ENCODE assay signal across 23 mouse cellular contexts in genomic region chr15:27481956-27482355, GRCm38 (mm10). TPM values are rescaled to one million over a fixed set of nuclear protein-coding genes. Genes with fewer than 3 reads are reported as not detected.
DNase-seq lines count a peak whose midpoint lies in the region; ATAC-seq and TF ChIP-seq lines count a peak whose summit lies in the region.
"Had no signal": no experiment of that assay in that cellular context is flagged by ENCODE, and none has a peak within 500 bp of the region (broad histone marks: within the 10 kb centered on the region; RNA-seq: fewer than 3 reads in every experiment).

No protein-coding gene starts in this region.

- H3K4me1 ChIP-seq in cerebellum, adult 2 months (ENCODE audit: control insufficient read depth, insufficient read depth, low read length), result peaks cover 58% of the 10 kb centered on the region
- H3K4me1 ChIP-seq in heart, embryonic 10.5 days, result peaks cover 50% of the 10 kb centered on the region
- H3K4me1 ChIP-seq in lung, embryonic 14.5 days (ENCODE audit: insufficient read depth), result peaks cover 22% of the 10 kb centered on the region
- peaks cover 2% of the 10 kb centered on the region; the same call in 1 of the 2 replicates for H3K4me1 ChIP-seq in lung, adult 2 months (ENCODE audit: control insufficient read depth, insufficient read depth, low read length)

- intact Hi-C loops in heart, postnatal 14 days (cut with DNase I), result no loop called here

- peak; percentile 49 to 71 for DNase-seq in cerebellum, adult 2 months
- DNase-seq in cerebellum, postnatal 14 days, result no peak
- no peak for DNase-seq in heart, embryonic 10.5 days (ENCODE audit: low spot score)
- DNase-seq in heart, postnatal 14 days, result no peak
- DNase-seq in lung, embryonic 14.5 days, result peak; percentile 46
- no peak for DNase-seq in lung, adult 2 months
- peak; percentile 43 for DNase-seq in adipocyte (ENCODE audit: low spot score)
- no peak for DNase-seq in urinary bladder, postnatal 10 days (ENCODE audit: low spot score)
- DNase-seq: adrenal gland, postnatal 14 days; embryo, embryonic 11 days; gastrocnemius, postnatal 10 days; heart, adult 18-20 months; heart, postnatal 36 days; kidney, adult 11 months; kidney, adult 9 months had no signal

- no peak for ATAC-seq in lung, embryonic 14.5 days (ENCODE audit: insufficient read depth)
- ATAC-seq: forebrain, embryonic 14.5 days; hindbrain, postnatal 0 days had no signal

- no peak overlapping the region for H3K4me2 ChIP-seq in lung, embryonic 14.5 days
- H3K4me2 ChIP-seq: embryonic facial prominence, embryonic 15.5 days; heart, embryonic 13.5 days; hindbrain, embryonic 12.5 days had no signal

- H3K36me3 ChIP-seq in heart, embryonic 10.5 days, result no peaks in the 10 kb centered on the region
- H3K36me3 ChIP-seq in lung, embryonic 14.5 days (ENCODE audit: insufficient read depth), result no peaks in the 10 kb centered on the region
- H3K36me3 ChIP-seq: embryonic facial prominence, embryonic 15.5 days; forebrain, embryonic 10.5 days; heart, embryonic 13.5 days; hindbrain, embryonic 12.5 days had no signal

- no peak overlapping the region for H3K9ac ChIP-seq in lung, embryonic 14.5 days
- H3K9ac ChIP-seq: embryonic facial prominence, embryonic 15.5 days; heart, embryonic 13.5 days; hindbrain, embryonic 12.5 days had no signal

- TF ChIP-seq POLR2A in cerebellum, adult 2 months (IDR thresholded peaks at IDR 0.05; ENCODE audit: borderline replicate concordance, insufficient read depth, low read length), result no peak
- no peak for TF ChIP-seq POLR2A in lung, adult 2 months (IDR thresholded peaks at IDR 0.05; ENCODE audit: borderline replicate concordance, extremely low read depth, low read depth, low read length)

- peak overlapping the region; percentile 63 for H3K27ac ChIP-seq in cerebellum, adult 2 months (ENCODE audit: insufficient read depth, low read length)
- H3K27ac ChIP-seq in heart, embryonic 10.5 days, result 0 out of 2 replicates have a peak overlapping the region, but pooled peaks have one; percentile 3
- no peak overlapping the region for H3K27ac ChIP-seq in lung, embryonic 14.5 days (ENCODE audit: low read depth)
- H3K27ac ChIP-seq: embryonic facial prominence, embryonic 15.5 days; forebrain, embryonic 10.5 days; heart, embryonic 13.5 days; hindbrain, embryonic 12.5 days; hindbrain, postnatal 0 days; kidney, postnatal 0 days had no signal

- TF ChIP-seq CTCF in cerebellum, adult 2 months (IDR thresholded peaks at IDR 0.05; ENCODE audit: borderline replicate concordance, insufficient read depth, low read depth, low read length), result no peak
- no peak for TF ChIP-seq CTCF in lung, embryonic 14.5 days (IDR thresholded peaks at IDR 0.05; ENCODE audit: low read depth)
- TF ChIP-seq CTCF in lung, adult 2 months (IDR thresholded peaks at IDR 0.05; ENCODE audit: insufficient read depth, low read length), result no peak

- WGBS in cerebellum, adult 2 months, result 42% methylated on average over 4 of the region's 4 CpGs
- WGBS in heart, embryonic 10.5 days, result 80% methylated on average over 4 of the region's 4 CpGs
- WGBS in lung, embryonic 14.5 days, result 56% methylated on average over 4 of the region's 4 CpGs
- WGBS in lung, adult 2 months, result 72% methylated on average over 4 of the region's 4 CpGs

- no peaks in the 10 kb centered on the region for H3K27me3 ChIP-seq in cerebellum, adult 2 months (ENCODE audit: control insufficient read depth, insufficient read depth, low read length)
- no peaks in the 10 kb centered on the region for H3K27me3 ChIP-seq in heart, embryonic 10.5 days (ENCODE audit: insufficient read depth, poor library complexity, severe bottlenecking)
- no peaks in the 10 kb centered on the region for H3K27me3 ChIP-seq in lung, embryonic 14.5 days (ENCODE audit: insufficient read depth, low read length)
- H3K27me3 ChIP-seq: embryonic facial prominence, embryonic 15.5 days; heart, embryonic 13.5 days; hindbrain, embryonic 12.5 days had no signal

- H3K4me3 ChIP-seq in cerebellum, adult 2 months (replicated peaks; ENCODE audit: insufficient read depth, low read depth, low read length), result no peak overlapping the region
- no peak overlapping the region for H3K4me3 ChIP-seq in heart, embryonic 10.5 days
- H3K4me3 ChIP-seq in lung, embryonic 14.5 days (ENCODE audit: low read depth, low read length), result no peak overlapping the region
- no peak overlapping the region for H3K4me3 ChIP-seq in lung, adult 2 months (replicated peaks; ENCODE audit: extremely low read depth, low read depth, low read length)
- H3K4me3 ChIP-seq: embryonic facial prominence, embryonic 15.5 days; erythroblast, embryonic 14.5 days; forebrain, embryonic 10.5 days; heart, embryonic 13.5 days; hindbrain, embryonic 12.5 days had no signal

- H3K9me3 ChIP-seq in heart, embryonic 10.5 days, result no peaks in the 10 kb centered on the region
- H3K9me3 ChIP-seq in lung, embryonic 14.5 days (ENCODE audit: low read depth, low read length), result no peaks in the 10 kb centered on the region
- H3K9me3 ChIP-seq: embryonic facial prominence, embryonic 15.5 days; forebrain, embryonic 10.5 days; heart, embryonic 13.5 days; hindbrain, embryonic 12.5 days had no signal

RNA-seq across cellular contexts. Expression of gene Ank, which starts 15.5 kb away (rescaled TPM):
- polyA plus RNA-seq in cerebellum, adult 2 months (2012; rRNA removed), result 212 and 222 TPM in 2 replicates
- 8.4 and 11.0 TPM in 2 replicates for polyA plus RNA-seq in heart, embryonic 10.5 days (2016; fragmentation: Nextera tagmentation; extraction: Ambion mirVana)
- total RNA-seq in heart, postnatal 14 days (2021), result 100 to 1,000 TPM; 176 to 186 TPM
- 9.2 and 9.6 TPM in 2 replicates for polyA plus RNA-seq in lung, embryonic 14.5 days (2014; fragmentation: Nextera tagmentation; extraction: Ambion mirVana)
- 13.6 and 26.4 TPM in 2 replicates for polyA plus RNA-seq in lung, adult 2 months (2012; rRNA removed)

Comparison
In these comparisons a context has a peak if more than half of its experiments do, and no peak if none do; other contexts are left out.
1. DNase-seq: peak in cerebellum, adult 2 months (2 of 2), lung, embryonic 14.5 days (single experiment) and adipocyte (single experiment); none in cerebellum, postnatal 14 days (0 of 2), heart, embryonic 10.5 days (single experiment), heart, postnatal 14 days (0 of 2), lung, adult 2 months (single experiment) and urinary bladder, postnatal 10 days (single experiment).